In the genomic region with DNA sequence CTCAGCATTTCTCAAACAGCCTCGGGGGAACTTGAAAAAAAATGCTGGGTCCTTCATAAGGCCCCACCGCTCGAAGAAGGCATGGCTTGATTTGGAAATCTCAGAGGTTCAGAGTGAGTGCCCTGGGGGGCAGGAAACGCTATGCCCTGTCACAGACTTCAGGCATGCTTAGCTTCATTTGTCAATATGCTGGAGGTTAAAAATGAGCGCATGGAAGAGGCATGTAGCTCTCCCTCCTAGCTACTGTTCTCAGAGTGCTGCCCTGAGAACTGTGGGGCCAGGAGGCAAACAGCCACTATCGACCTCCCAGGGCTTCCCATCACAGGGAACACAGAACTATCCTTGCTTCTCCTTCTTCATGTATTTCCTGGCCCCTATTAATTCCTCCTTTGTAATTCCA, we compare ENCODE assay signal across 10 mouse cellular contexts. TPM values are rescaled to one million over a fixed set of nuclear protein-coding genes. Genes with fewer than 3 reads are reported as not detected.
DNase-seq lines count a peak whose midpoint lies in the region; ATAC-seq lines count a peak whose summit lies in the region.
"Had no signal": no experiment of that assay in that cellular context is flagged by ENCODE, and none has a peak within 500 bp of the region (broad histone marks: within the 10 kb centered on the region; RNA-seq: fewer than 3 reads in every experiment).

No protein-coding gene starts in this region.

- peak; percentile 68 for DNase-seq in heart, adult 11 months
- no peak for DNase-seq in heart, adult 8-10 months (ENCODE audit: low spot score)
- DNase-seq in thymus, postnatal 14 days = peak; percentile 14
- no peak for DNase-seq in thymus, postnatal 4 days
- DNase-seq in ovary, postnatal 36 days (ENCODE audit: low spot score) = no peak
- no peak for DNase-seq in cerebellum, adult 9-10 months
- DNase-seq in gastrocnemius, postnatal 10 days = no peak

- peak; percentile 18; the same call in 1 of the 2 replicates for ATAC-seq in megakaryocyte progenitor cell, adult 5-6 weeks (replicated peaks; ENCODE audit: poor library complexity)
- ATAC-seq: intestine, postnatal 0 days; lung, postnatal 0 days had no signal

RNA-seq across cellular contexts. Expression of a gene that starts 47.5 kb away (rescaled TPM):
- 10 to 100 TPM; 15.5 to 19.9 (median 16.8) TPM for total RNA-seq in heart, adult 8-10 months (2022)
- 9.1 and 10.2 TPM in 2 replicates for total RNA-seq in megakaryocyte progenitor cell, adult 5-6 weeks (2015)
- total RNA-seq in megakaryocyte progenitor cell, adult 5-6 weeks (2017) = 13.8 and 17.2 TPM in 2 replicates
- 1 to 10 TPM; 2.6 to 3.4 TPM for total RNA-seq in gastrocnemius, postnatal 10 days (2021)

Comparison
In these comparisons a context has a peak if more than half of its experiments do, and no peak if none do; other contexts are left out.
1. DNase-seq: peak in heart, adult 11 months (single experiment) and thymus, postnatal 14 days (single experiment); none in heart, adult 8-10 months (single experiment), thymus, postnatal 4 days (single experiment), ovary, postnatal 36 days (single experiment), cerebellum, adult 9-10 months (single experiment) and gastrocnemius, postnatal 10 days (single experiment).